Mouse (Mus musculus): ENCODE results near the gene March6. TPM values are rescaled to one million over a fixed set of nuclear protein-coding genes. Genes with fewer than 3 reads are reported as not detected.

Gene March6
- 48.6 to 54.5 TPM (median 51.7 TPM) in 4 replicates for total RNA-seq (2023; ENCODE audit: inconsistent age)

DNA sequence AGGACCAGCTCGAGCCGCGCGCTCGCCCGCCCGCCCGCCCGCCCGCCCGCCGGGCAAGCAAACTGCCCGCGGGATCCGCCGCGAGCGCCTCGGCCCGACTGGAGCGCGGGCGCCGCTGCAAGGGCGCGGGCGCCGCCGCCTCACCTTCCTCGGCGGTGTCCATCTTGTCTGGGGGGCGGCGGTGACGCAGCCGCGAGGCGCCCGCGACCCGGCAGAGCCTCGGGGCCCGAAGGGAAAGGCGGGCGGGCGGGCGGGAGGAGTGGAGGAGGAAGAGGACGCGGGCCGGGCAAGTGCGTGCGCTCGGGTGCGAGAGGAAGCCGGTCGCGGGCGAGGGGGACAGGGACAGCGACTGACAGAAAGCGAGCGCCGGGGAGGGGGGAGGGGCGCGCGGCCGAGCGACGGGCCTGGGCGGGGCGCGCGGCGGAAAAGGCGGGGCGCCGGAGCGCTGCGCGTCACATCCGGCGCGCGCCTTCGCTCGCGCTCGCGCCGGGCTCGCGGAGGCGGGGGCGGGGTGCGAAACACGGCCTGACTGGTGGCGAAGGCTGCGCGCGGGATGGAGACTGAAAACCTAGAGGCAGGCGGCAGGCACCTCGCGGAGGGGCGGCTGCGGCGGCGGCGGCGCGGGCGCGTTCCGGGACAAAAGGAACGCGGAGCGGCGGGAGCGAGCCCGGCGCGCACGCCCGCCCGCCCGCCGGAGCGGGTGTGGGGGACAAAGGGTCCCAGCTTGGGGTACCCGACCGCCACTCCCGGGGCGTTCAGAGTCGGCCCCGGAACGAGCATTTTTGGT, at the start of gene March6:
TSS of gene March6 (minus strand) at position 395 of the 787 bp plus-strand sequence.

DNA sequence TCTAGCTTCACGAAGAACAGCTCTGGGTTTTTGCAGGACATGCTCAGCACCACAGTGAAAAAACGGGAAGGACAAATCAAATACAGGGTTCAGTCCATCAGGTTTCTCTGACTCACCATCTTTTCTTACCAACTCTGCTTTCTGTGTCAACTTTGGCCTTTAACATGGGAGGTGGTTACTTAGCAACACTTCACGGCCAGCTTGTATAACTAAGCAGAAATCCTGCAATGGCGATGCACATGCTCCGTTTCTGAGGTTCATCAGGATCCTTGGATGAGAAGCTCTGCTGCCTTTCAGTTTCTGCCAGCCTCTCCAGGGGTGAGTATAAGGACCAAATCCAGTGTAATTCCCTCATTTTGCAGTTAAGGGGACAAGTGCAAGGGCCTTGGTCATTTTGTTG, 34.3 kb upstream of the March6 start, which contains the start of gene Cmbl:
TSS of gene Cmbl (plus strand) at position 206 of the 400 bp plus-strand sequence.

GRCm38 (mm10) chr15:31453098-31453916, 77.5 kb downstream of the March6 start, which contains the start of gene Ropn1l:
Gene Ropn1l, minus strand, starts transcription at chr15:31453737.

Other genes with a start within 250 kb of the March6 start
- 14.4 to 15.9 TPM (median 15.7 TPM) in 4 replicates for gene Ankrd33b, start 163.3 kb downstream of the March6 start, total RNA-seq (2023; ENCODE audit: inconsistent age)
- 0.57 to 2.2 TPM (median 1.4 TPM) in 4 replicates for gene Ropn1l, start 77.3 kb downstream of the March6 start, total RNA-seq (2023; ENCODE audit: inconsistent age)
- gene Cmbl, start 34.3 kb upstream of the March6 start, total RNA-seq (2023; ENCODE audit: inconsistent age): 1.1 TPM in 1 of 4 replicates, not detected in the others
- gene Cct5, start 70.8 kb upstream of the March6 start, total RNA-seq (2023; ENCODE audit: inconsistent age): 201 to 216 TPM (median 205 TPM) in 4 replicates
- 10.0 to 14.9 TPM (median 12.3 TPM) in 4 replicates for gene Fam173b, start 70.8 kb upstream of the March6 start, total RNA-seq (2023; ENCODE audit: inconsistent age)